Mouse (Mus musculus) neutrophil, adult 5-6 weeks (primary cell): ENCODE results near the gene Phc2. TPM values are rescaled to one million over a fixed set of nuclear protein-coding genes. Genes with fewer than 3 reads are reported as not detected.
"Not testable (repeated sequence)": the region's sequence is repeated elsewhere in the genome, so short reads cannot be mapped to it uniquely, and the experiment has no call there.

Experiments used
- ATAC-seq: fragments of 151-379, 151-347 bp; 2 replicates; pipeline ENCODE4 v1.8.0; 2017; ENCODE audit warnings: mild to moderate bottlenecking, moderate TSS enrichment; ENCODE audit not compliant: insufficient number of reproducible peaks, poor library complexity, low FRiP score, severe bottlenecking; ENCODE audit errors: extremely low read depth
- total RNA-seq: library from RNA; stranded (forward); fragments of 200-1000 nt; gene quantifications from 2 replicates; pipeline ENCODE4 v1.2.3, GENCODE M21; 2017

Gene Phc2
- total RNA-seq, 1 experiment from 2014 or later, result 31.8 TPM

GRCm38 (mm10) chr4:128641766-128642717, 12.5 kb upstream of the Phc2 start:
- ATAC-seq, result no peak

- ATAC-seq, result no peak
Observed at GRCm38 (mm10) chr4:128645896-128646295, 8.6 kb upstream of the Phc2 start.

GRCm38 (mm10) chr4:128646762-128647161, 7.7 kb upstream of the Phc2 start:
- no peak for ATAC-seq

DNA sequence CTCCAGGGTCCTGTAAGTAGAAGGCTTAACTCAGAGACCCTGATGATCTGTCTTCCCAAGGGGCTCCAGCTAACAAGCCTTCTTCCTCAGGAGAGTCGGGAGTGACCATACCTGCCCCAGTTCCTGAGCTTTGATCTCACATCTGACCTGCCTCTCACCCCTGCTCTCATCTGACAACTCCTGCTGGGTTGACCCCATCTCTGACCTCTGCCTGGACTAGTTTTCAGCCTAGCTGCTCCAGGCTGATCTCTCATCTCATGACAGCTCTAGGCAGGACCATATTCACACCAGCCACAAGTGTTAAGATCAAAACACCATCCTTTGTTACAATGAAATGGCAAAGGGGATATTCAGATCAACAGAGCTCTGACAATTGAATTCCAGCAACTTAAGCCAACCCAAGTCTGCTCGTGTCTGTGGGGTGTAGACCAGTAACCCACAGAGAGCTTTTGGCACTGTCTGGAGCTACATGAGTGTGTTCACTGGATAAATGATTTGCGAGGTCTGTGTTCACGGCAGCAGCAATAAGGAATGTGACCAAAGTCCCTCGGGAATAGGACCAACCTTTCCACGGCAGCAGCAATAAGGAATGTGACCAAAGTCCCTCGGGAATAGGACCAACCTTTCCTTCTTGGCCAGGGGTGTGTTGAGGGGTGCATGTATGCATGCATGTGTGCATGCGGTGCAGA, 5.8 kb upstream of the Phc2 start:
- ATAC-seq, result no peak

DNA sequence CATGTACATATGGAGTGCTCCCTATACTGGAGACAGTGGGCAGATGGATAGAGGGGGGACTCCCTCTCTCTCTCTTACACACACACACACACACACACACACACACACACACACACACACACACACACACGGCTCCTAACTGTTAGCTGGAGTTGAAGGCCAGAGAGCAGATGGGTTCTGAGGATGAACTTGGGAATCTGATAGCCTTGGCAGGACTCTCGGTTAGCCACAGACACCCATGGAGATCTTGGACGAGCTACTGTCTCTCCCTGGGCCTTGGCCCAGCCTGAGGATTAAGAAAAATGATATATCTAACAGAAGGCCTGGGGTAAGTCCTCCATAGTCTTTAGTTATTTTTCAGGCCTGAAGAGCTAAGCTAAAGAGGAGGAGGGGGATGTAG, 3.0 kb upstream of the Phc2 start:
- no peak for ATAC-seq

DNA sequence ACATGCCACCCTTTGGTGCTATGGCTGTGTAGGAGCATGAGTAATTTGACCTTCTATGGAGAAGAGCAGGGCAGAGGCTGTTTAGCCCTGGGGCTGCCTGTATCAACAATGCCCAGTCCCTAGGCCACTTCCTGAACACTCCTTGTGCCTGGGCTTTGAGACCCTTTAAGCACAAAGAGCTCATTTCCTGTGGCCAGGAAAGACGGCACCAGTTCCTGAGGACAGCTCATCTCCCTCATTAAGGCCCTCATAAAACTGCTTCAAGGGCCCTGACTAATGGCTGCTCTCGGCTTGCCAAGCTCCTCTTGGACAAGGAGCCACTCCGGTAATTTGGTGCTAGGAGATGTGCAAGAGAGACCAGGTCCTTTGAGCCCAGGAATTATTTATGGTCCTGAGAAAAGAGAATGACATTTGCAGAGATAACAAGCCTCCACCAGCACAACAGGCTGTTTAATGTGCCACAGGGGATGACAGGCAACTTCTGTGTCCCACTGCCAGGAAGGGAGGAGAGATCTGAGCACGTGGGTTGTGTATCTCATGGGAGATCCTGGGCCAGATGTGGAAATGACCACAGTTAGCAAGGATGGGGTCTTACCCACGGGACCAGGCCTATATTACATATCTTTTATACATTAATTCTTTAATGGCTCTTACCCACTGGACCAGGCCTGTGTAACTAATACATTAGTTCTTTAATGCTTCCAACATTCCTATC, 1.8 kb upstream of the Phc2 start:
- no peak for ATAC-seq

DNA sequence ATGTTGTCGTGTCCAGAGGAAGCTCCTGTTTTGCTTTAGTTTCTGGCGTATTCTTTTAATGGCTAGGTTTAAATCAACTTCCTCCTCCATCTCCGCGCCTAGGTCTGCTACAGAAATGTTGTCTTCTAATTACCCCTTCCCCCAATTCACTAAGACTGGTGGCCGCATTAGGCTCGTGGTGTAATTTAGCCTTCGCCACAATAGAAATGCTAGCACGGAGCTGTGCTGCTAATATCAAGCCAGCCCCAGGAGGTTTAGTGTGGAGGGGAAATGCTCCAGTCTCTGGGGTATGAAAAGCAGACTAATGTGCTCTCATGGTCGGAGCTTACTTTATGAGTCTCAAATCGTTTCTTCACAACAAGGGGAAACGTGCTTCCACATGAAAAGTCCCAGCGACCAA, 944 bp downstream of the Phc2 start:
- ATAC-seq, result no peak

- ATAC-seq, result no peak
Observed at GRCm38 (mm10) chr4:128660196-128660595, 5.7 kb downstream of the Phc2 start.

DNA sequence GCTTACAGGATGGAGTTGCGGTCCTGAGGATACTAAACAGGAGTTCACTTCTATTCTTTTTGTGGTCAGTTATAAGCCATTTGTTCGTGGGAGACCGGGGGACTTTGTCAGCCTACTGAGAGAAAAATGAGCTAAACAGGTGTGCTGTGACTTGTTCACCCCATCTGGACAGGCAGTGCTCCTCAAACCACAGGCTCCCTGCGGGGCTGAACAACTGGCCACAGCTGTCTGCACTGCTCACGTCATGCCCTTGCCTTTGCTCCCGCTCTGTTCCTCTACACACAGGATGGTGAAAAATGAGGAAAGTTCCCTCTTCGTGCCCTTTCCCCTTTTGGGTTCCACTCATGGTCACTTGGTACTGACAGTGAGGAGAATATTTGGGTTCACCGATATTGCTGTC, 6.6 kb downstream of the Phc2 start:
- ATAC-seq, result no peak

DNA sequence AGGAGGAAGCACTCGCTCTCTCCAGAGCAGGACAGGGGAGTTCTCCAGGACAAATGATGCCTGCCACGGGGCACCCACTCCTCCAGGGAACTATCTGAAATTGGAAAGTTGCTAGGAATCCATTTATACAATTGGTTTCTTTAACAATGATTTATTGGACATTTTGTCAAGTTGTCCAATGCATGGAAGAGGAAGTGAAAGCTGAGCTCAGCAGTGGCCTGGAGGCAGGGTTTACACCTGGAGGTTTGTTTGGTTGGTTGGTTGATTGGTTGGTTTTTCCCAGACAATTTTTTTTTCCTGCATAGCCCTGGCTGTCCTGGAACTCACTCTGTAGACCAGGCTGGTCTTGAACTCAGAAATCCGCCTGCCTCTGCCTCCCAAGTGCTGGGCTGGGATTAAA, 9.5 kb downstream of the Phc2 start:
- no peak for ATAC-seq

- not testable (repeated sequence) for ATAC-seq
Observed at GRCm38 (mm10) chr4:128666362-128666761, 11.9 kb downstream of the Phc2 start.

DNA sequence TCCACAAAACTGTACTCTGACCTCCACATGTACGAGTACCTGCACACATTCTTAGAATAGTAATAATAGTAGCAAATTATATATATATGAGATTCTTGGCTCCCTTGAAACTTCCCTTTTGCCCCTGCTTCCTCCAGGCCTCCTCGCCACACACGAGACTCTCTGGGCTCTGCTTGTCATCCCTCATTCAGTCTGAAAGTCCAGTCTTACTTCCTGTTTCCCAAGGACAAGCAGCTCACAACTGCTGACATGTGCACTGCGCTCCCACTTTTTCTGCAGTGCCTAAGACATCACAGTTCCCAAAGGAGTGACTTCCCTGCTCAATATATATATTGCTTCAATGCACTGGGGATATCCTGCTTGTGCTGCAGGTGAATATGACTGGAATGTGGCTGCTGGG, 12.7 kb downstream of the Phc2 start:
- ATAC-seq, result not testable (repeated sequence)

DNA sequence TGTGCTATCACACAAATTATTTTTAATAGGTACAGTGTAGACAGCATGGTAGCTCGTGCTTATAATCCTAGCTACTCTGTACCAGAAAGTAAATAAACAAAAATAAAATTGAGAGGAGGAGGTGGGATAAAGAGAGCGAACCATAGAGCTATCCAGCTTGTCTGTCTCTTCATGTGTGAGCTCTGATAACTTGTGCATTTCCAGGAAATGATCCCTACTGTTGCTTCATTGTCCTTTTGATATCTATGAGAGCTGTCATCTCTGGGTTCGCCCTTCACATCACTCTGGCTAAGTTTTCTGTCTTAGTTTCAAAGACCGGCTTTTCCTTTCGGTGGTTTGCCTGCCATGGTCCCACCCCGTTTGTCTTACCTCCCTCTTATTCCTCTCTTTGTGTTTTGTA, 14.7 kb downstream of the Phc2 start:
- ATAC-seq, result no peak

DNA sequence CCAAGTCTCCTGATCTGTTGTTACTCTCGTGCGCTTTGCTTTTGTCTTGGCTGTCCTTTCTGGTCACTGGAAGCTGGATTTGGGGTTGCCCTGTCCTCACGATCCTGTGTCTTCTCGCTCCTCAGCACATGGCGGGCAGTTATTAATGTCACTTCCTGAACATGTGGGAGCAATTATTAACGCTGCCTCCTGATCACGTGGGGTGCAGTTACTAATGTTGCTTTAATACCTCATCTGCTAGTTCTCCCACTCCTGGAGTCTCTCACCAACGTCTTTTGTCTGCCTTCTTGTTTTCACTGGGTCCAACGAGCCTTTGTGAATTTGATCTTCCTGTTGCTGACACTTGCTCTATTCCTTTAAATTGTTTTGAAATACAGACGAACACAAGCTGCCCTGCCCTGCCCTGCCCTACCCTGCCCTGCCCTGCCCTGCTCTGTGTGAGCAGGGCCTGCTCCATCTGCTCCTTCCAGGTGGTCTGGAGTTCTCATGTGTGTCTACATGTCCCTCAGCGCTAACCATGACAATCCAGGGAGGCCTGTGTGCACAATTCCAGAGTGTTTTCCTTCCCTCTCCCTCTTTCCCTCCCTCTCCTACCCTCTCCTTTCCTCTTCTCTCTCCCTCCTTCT, 16.2 kb downstream of the Phc2 start:
- ATAC-seq, result no peak

GRCm38 (mm10) chr4:128672494-128672893, 18.0 kb downstream of the Phc2 start:
- ATAC-seq, result no peak

GRCm38 (mm10) chr4:128678564-128679217, 24.2 kb downstream of the Phc2 start:
- ATAC-seq, result no peak

DNA sequence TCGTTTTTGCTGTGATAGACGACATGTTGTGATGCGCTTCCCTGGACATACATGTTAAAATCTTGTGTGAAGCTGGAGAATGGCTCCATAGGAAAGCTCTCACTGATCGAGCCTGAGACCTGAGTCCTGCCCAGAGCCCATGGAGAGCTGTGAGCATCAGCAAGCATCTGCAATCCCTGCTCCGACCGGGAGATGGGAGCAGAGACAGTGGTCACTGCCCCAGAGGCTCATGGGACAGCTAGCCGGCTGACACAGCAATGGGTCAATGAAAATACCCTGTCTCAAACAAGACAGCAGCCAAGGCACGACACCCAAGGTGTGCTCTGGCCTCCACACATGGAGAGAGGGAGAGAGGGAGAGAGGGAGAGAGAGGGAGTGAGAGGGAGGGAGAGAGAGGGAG, 26.6 kb downstream of the Phc2 start:
- no peak for ATAC-seq

- ATAC-seq, result no peak
Observed at GRCm38 (mm10) chr4:128682281-128682680, 27.8 kb downstream of the Phc2 start.

DNA sequence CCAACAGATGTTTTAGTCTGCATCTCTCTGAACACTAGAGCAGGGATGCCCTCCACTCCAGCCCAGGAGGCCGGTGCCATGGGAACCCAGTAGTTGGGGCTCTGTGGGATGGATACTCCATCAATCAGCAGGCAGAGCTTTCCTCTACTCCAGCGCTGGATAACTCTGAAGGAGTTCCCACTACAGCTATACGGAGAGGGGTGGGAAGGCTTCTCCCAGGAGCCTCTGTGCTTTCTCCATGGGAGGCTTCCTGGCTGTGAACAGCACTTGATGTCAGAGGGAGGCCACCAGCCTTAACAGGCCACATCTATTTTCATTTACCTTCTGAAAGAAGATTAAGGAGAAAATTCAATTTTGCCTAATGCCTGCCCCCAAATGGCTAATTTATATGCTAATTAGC, 29.2 kb downstream of the Phc2 start:
- ATAC-seq, result no peak
